Mouse (Mus musculus) heart, adult 2 months (tissue): ENCODE results near the gene B4galt4. TPM values are rescaled to one million over a fixed set of nuclear protein-coding genes. Genes with fewer than 3 reads are reported as not detected.

ENCODE experiments used
- DNase-seq, 2 experiments: peaks; one replicate each; pipeline ENCODE4 v3.0.0; 2021
- H3K27ac ChIP-seq: fragments of 200-600 bp; 2 replicates; pipeline ENCODE4 v1.8.1; 2022
- H3K27me3 ChIP-seq: fragments of 200-500 bp; 2 replicates; pipeline ENCODE4 v1.6.1; 2012; ENCODE audit warnings: mild to moderate bottlenecking, low read length, inconsistent platforms, mixed read lengths; ENCODE audit not compliant: control insufficient read depth, insufficient read depth
- H3K36me3 ChIP-seq: fragments of 200-500 bp; 2 replicates; pipeline ENCODE4 v1.6.1; 2012; ENCODE audit warnings: low read length, inconsistent platforms; ENCODE audit not compliant: control insufficient read depth, insufficient read depth
- H3K4me1 ChIP-seq: fragments of 200-500 bp; 2 replicates; pipeline ENCODE4 v1.6.1; 2011; ENCODE audit warnings: low read length; ENCODE audit not compliant: control insufficient read depth, insufficient read depth
- H3K4me3 ChIP-seq: fragments of 200-600 bp; 2 replicates; pipeline ENCODE4 v1.8.1; 2022
- H3K79me2 ChIP-seq: fragments of 200-500 bp; replicated peaks from 2 replicates; pipeline ENCODE4 v1.6.1; 2012; ENCODE audit warnings: mild to moderate bottlenecking, inconsistent platforms, low read length, moderate library complexity, mixed read lengths; ENCODE audit not compliant: control insufficient read depth, insufficient read depth
- H3K9ac ChIP-seq: fragments of 200-500 bp; 2 replicates; pipeline ENCODE4 v1.6.1; 2012; ENCODE audit warnings: low read depth, mild to moderate bottlenecking, control low read depth, inconsistent platforms, low read length, mixed read lengths
- CTCF ChIP-seq: fragments of 200-600 bp; IDR thresholded peaks from 2 replicates; pipeline ENCODE4 v1.8.1; 2022; ENCODE audit warnings: antibody characterized with exemption, mild to moderate bottlenecking, moderate library complexity
- EP300 ChIP-seq: fragments of 200-500 bp; IDR thresholded peaks from 2 replicates; pipeline ENCODE4 v1.6.1; 2011; ENCODE audit warnings: low read depth, low read length, control low read depth; ENCODE audit not compliant: insufficient read depth
- POLR2A ChIP-seq: fragments of 200-500 bp; IDR thresholded peaks from 2 replicates; pipeline ENCODE4 v1.6.1; 2011; ENCODE audit warnings: mild to moderate bottlenecking, low read depth, low read length, control low read depth; ENCODE audit not compliant: insufficient read depth
- WGBS: fragments of 180-500 bp; shearing (Covaris S2); methylation state at CpG from one replicate; pipeline ENCODE4 v1.1.7; 2018; 5-methylcytosine and 5-hydroxymethylcytosine counted together
- intact Hi-C: fragments of 180-260 bp; cut with DNase I; formaldehyde crosslinking; loops from one replicate; pipeline ENCODE4 v1.15.1; 2025
- polyA plus RNA-seq: library from polyadenylated mRNA; depleted of rRNA; stranded (reverse); fragments of >200 nt; gene quantifications from 2 replicates; pipeline ENCODE4 v1.2.3, GENCODE M21; 2012
- total RNA-seq, 2 experiments: library from RNA; stranded (reverse); gene quantifications; 2 replicates each; pipeline ENCODE4 v1.2.3; 2021

B4galt4 gene
- total and polyA plus RNA-seq, 3 experiments: 6.4 to 13.2 (median 8.1) TPM

GRCm38 (mm10) chr16:38753631-38754030 is 11.6 kb downstream of the B4galt4 start:
- TF ChIP-seq POLR2A (no peak), EP300 (no peak), CTCF (no peak)
- Histone ChIP-seq H3K79me2 (no peaks in the 10 kb centered on the region), H3K27me3 (no peaks in the 10 kb centered on the region), H3K4me3 (no peak overlapping the region), H3K27ac (no peak overlapping the region), H3K9ac (no peak overlapping the region), H3K4me1 (peaks cover 5% of the 10 kb centered on the region), H3K36me3 (peaks cover 6% of the 10 kb centered on the region)
- intact Hi-C loops: no loop called here
- 40% methylated on average over 11 of the region's 11 CpGs for WGBS
- DNase-seq: no peak

- Histone ChIP-seq H3K27me3 (no peaks in the 10 kb centered on the region), H3K9ac (no peak overlapping the region), H3K79me2 (no peaks in the 10 kb centered on the region), H3K27ac (peak overlapping the region; percentile 8), H3K4me1 (peaks cover 5% of the 10 kb centered on the region), H3K4me3 (no peak overlapping the region), H3K36me3 (peaks cover 6% of the 10 kb centered on the region)
- TF ChIP-seq POLR2A (no peak), CTCF (no peak), EP300 (no peak)
- intact Hi-C loops: loop anchor here (1.0 to 2.0 kb wide), 2 partner anchors 13 kb away; partner anchors contain the start of gene B4galt4
- WGBS: 53% methylated on average over 7 of the region's 7 CpGs
- DNase-seq: no peak
These were observed 13.6 kb downstream of the B4galt4 start for GRCm38 (mm10) chr16:38755452-38756176.

- Histone ChIP-seq H3K4me1 (peaks cover 6% of the 10 kb centered on the region), H3K27ac (peak overlapping the region; percentile 8), H3K36me3 (peaks cover 6% of the 10 kb centered on the region), H3K79me2 (no peaks in the 10 kb centered on the region), H3K9ac (no peak overlapping the region), H3K4me3 (no peak overlapping the region), H3K27me3 (no peaks in the 10 kb centered on the region)
- TF ChIP-seq EP300 (no peak), CTCF (no peak), POLR2A (no peak)
- peak in 1 of 2 experiments; percentile 36 for DNase-seq
- WGBS: 32% methylated on average over 5 of the region's 5 CpGs
- intact Hi-C loops: loop anchor here (1.0 to 2.0 kb wide), 2 partner anchors 12 to 13 kb away; partner anchors contain the start of gene B4galt4
These were observed 14.1 kb downstream of the B4galt4 start for GRCm38 (mm10) chr16:38756177-38756503.

- H3K79me2 ChIP-seq: no peaks in the 10 kb centered on the region
- no peak overlapping the region for H3K4me3 ChIP-seq
- peaks cover 11% of the 10 kb centered on the region for H3K36me3 ChIP-seq
- TF ChIP-seq POLR2A (no peak), EP300 (no peak), CTCF (no peak)
- 58% methylated on average over 4 of the region's 4 CpGs for WGBS
- H3K27ac ChIP-seq: peak overlapping the region; percentile 8
- H3K9ac ChIP-seq: no peak overlapping the region
- no peak for DNase-seq
- no peaks in the 10 kb centered on the region for H3K27me3 ChIP-seq
- H3K4me1 ChIP-seq: peaks cover 7% of the 10 kb centered on the region
- intact Hi-C loops: loop anchor here (1.0 to 2.0 kb wide), 2 partner anchors 12 to 14 kb away; partner anchors contain the start of gene B4galt4
These were observed 14.5 kb downstream of the B4galt4 start for GRCm38 (mm10) chr16:38756572-38756971.

GRCm38 (mm10) chr16:38757626-38758025 is 15.6 kb downstream of the B4galt4 start:
- peaks cover 11% of the 10 kb centered on the region for H3K36me3 ChIP-seq
- no peak overlapping the region for H3K9ac ChIP-seq
- peak overlapping the region; percentile 60 for H3K27ac ChIP-seq
- 94% methylated on average over 19 of the region's 19 CpGs for WGBS
- intact Hi-C loops: loop anchor here (2.0 kb wide), 2 partner anchors 15 to 55 kb away; partner anchors contain the start of gene B4galt4
- TF ChIP-seq POLR2A (no peak), EP300 (no peak), CTCF (no peak)
- DNase-seq: no peak
- peaks cover 7% of the 10 kb centered on the region for H3K4me1 ChIP-seq
- H3K27me3 ChIP-seq: no peaks in the 10 kb centered on the region
- no peaks in the 10 kb centered on the region for H3K79me2 ChIP-seq
- H3K4me3 ChIP-seq: no peak overlapping the region
